Mouse (Mus musculus) megakaryocyte, embryonic 14.5 days (primary cell): ENCODE data around the gene Vat1l. TPM values are rescaled to one million over a fixed set of nuclear protein-coding genes. Genes with fewer than 3 reads are reported as not detected.

Experiments
- H3K27me3 ChIP-seq: replicated peaks from 2 replicates; pipeline ENCODE3; 2012; ENCODE audit warnings: inconsistent platforms
- H3K36me3 ChIP-seq: replicated peaks from 2 replicates; pipeline ENCODE3; 2012; ENCODE audit warnings: low read length, inconsistent platforms, mixed read lengths
- H3K4me1 ChIP-seq: 2 replicates; pipeline ENCODE4 v1.6.1; 2012; ENCODE audit warnings: inconsistent platforms
- H3K4me3 ChIP-seq: replicated peaks from 2 replicates; pipeline ENCODE3; 2012; ENCODE audit warnings: moderate library complexity, mild to moderate bottlenecking, inconsistent platforms
- H3K9me3 ChIP-seq: 2 replicates; pipeline ENCODE4 v1.6.1; 2012; ENCODE audit warnings: inconsistent platforms
- FLI1 ChIP-seq: IDR thresholded peaks from 2 replicates; pipeline ENCODE4 v1.6.1; 2012; ENCODE audit warnings: low read length, inconsistent platforms, mixed read lengths
- GATA1 ChIP-seq: IDR thresholded peaks from 3 replicates; pipeline ENCODE4 v1.6.1; 2012; ENCODE audit warnings: mixed read lengths, low read length, inconsistent platforms, borderline replicate concordance
- polyA plus RNA-seq: library from polyadenylated mRNA; stranded (reverse); fragments of >175 nt; gene quantifications from 2 replicates; pipeline ENCODE4 v1.2.3, GENCODE M21; 2012; ENCODE audit warnings: low replicate concordance; ENCODE audit not compliant: insufficient read depth

Vat1l gene
- polyA plus RNA-seq, 1 experiment = 2.3 TPM

DNA sequence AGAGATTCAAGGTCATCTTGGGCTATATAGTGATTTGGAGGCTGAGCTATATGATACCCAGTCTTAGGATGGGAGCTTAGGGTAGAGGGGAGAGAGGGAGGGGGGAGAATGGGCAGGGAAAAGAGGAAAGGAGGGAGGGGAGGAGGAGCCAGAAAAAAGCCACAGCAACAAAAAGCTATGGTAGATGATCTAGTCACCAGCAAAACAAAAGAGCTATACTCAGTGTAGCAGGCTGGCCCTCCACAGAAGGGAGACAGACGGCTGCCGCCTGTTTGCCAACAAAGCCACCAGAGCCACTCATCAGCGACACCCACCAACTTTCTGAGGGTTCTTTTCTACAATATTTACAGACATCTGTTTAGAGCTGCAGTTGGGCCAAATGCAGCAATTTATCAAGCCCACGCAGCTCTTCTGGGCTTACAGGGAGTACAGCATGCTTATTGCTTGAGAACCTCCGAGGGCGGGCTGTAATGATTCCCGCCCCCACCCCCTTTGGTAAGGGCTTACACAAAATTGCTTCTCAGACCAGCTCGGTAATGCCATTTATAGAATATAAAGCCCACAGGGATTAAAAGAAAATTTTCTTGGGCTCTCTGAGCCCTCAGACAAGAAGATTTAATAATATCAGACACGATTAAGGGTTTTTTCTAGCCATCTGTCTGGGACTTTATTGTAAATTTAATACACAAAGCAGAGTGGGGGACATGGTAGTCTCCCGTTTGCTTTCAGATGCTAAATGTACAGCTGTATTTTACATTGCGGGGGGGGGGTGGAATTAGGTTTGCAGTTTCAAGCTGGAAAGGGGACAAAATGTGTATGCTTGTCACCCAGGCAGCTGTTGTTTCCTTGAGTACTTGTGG is 89.7 kb downstream of the Vat1l start:
- H3K36me3 ChIP-seq = no peaks in the 10 kb centered on the region
- peaks cover 14% of the 10 kb centered on the region; the same call in 1 of the 2 replicates for H3K9me3 ChIP-seq
- no peak overlapping the region for H3K4me3 ChIP-seq
- H3K27me3 ChIP-seq = no peaks in the 10 kb centered on the region
- TF ChIP-seq GATA1 (no peak), FLI1 (no peak)
- no peaks in the 10 kb centered on the region for H3K4me1 ChIP-seq

DNA sequence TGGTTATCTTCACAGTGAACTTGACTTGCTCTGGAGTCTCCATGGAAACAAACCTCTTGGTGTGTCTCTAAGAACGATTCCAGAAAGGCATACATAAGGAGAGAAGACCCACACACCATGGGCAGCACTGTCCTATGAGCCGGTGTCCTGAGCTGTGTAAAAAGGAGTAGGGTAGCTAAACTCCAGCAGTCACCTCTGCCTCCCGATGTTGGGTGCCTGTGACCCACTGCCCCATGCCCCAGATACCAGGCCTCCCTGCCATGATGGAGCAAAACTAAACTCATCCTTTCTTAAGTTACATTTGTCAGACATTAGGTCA is 90.3 kb downstream of the Vat1l start:
- Histone ChIP-seq H3K36me3 (no peaks in the 10 kb centered on the region), H3K4me1 (no peaks in the 10 kb centered on the region), H3K27me3 (no peaks in the 10 kb centered on the region), H3K4me3 (no peak overlapping the region), H3K9me3 (peaks cover 14% of the 10 kb centered on the region; the same call in 1 of the 2 replicates)
- TF ChIP-seq GATA1 = no peak
- no peak for TF ChIP-seq FLI1

- TF ChIP-seq GATA1 (no peak), FLI1 (no peak)
- peaks cover 11% of the 10 kb centered on the region; the same call in 1 of the 2 replicates for H3K9me3 ChIP-seq
- H3K4me1 ChIP-seq = no peaks in the 10 kb centered on the region
- H3K4me3 ChIP-seq = no peak overlapping the region
- no peaks in the 10 kb centered on the region for H3K36me3 ChIP-seq
- no peaks in the 10 kb centered on the region for H3K27me3 ChIP-seq
Measured at GRCm38 (mm10) chr8:114298253-114298652, 92.8 kb downstream of the Vat1l start.

DNA sequence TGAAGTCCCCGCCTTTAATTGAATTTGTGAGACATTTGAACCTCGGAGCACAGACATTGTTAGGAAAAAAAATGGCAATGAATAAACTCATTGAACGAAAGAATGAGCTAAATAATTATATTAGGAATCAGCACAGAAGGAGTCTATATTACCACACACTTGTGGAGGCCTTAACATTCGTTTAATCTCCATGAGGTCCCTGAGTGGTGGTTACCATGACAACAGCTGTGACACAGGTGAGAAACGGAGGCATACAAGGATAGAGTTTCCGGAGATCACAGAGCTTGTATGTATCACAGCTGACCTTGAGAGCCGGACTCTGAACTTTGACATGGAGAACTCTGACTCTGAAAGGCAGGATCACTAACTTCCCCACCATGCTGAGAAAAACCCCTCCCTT is 94.7 kb downstream of the Vat1l start:
- Histone ChIP-seq H3K4me1 (no peaks in the 10 kb centered on the region), H3K4me3 (no peak overlapping the region), H3K36me3 (no peaks in the 10 kb centered on the region), H3K9me3 (peaks cover 11% of the 10 kb centered on the region; the same call in 1 of the 2 replicates), H3K27me3 (no peaks in the 10 kb centered on the region)
- TF ChIP-seq GATA1 (no peak), FLI1 (no peak)

GRCm38 (mm10) chr8:114306296-114306695 is 100.9 kb downstream of the Vat1l start:
- no peaks in the 10 kb centered on the region for H3K36me3 ChIP-seq
- H3K4me3 ChIP-seq = no peak overlapping the region
- H3K27me3 ChIP-seq = no peaks in the 10 kb centered on the region
- no peaks in the 10 kb centered on the region for H3K4me1 ChIP-seq
- TF ChIP-seq GATA1 (no peak), FLI1 (no peak)
- H3K9me3 ChIP-seq = peaks cover 5% of the 10 kb centered on the region; the same call in 1 of the 2 replicates

DNA sequence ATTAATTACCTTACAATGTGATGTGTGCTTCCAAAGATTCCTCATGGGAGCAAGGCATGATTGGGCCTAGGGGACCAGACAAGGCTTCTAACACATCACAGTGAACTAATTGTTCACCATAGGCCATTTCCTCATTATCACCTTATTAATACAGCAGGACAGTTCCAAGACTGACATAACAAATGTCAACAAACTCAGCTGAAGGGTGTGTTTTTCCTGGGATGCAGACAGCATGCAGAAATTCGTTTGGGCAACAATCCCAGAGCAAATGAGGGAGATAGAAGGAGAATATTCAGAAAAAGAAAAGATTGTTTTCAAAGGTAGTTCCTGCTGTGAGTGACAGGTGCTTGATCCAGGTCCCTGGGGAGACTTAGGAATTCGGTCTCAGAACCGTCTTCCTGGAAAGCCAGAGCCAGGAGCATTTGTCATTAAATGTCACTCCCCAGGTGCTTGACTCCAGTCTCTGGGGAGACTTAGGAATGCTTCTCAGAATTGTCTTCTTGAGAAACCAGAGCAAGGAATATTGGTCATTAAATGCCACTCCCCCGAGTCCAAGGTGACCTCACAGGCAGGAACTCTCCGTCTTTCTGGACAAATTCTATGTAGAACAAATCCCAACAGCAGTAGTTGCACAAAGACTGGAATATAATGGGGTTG is 109.4 kb downstream of the Vat1l start:
- Histone ChIP-seq H3K36me3 (no peaks in the 10 kb centered on the region), H3K4me3 (no peak overlapping the region), H3K9me3 (peaks cover 14% of the 10 kb centered on the region), H3K4me1 (no peaks in the 10 kb centered on the region), H3K27me3 (no peaks in the 10 kb centered on the region)
- no peak for TF ChIP-seq GATA1
- TF ChIP-seq FLI1 = no peak

GRCm38 (mm10) chr8:114318161-114318560 is 112.7 kb downstream of the Vat1l start:
- H3K36me3 ChIP-seq = no peaks in the 10 kb centered on the region
- H3K27me3 ChIP-seq = no peaks in the 10 kb centered on the region
- TF ChIP-seq FLI1 (no peak), GATA1 (no peak)
- H3K9me3 ChIP-seq = peaks cover 6% of the 10 kb centered on the region
- no peak overlapping the region for H3K4me3 ChIP-seq
- no peaks in the 10 kb centered on the region for H3K4me1 ChIP-seq

- Histone ChIP-seq H3K4me3 (no peak overlapping the region), H3K27me3 (no peaks in the 10 kb centered on the region), H3K36me3 (no peaks in the 10 kb centered on the region), H3K4me1 (no peaks in the 10 kb centered on the region), H3K9me3 (peaks cover 8% of the 10 kb centered on the region)
- TF ChIP-seq GATA1 (no peak), FLI1 (no peak)
Measured at GRCm38 (mm10) chr8:114322096-114322495, 116.7 kb downstream of the Vat1l start.

GRCm38 (mm10) chr8:114331928-114332327 is 126.5 kb downstream of the Vat1l start:
- no peak for TF ChIP-seq FLI1
- TF ChIP-seq GATA1 = no peak
- no peak overlapping the region for H3K4me3 ChIP-seq
- H3K27me3 ChIP-seq = no peaks in the 10 kb centered on the region
- H3K36me3 ChIP-seq = no peaks in the 10 kb centered on the region
- no peaks in the 10 kb centered on the region for H3K4me1 ChIP-seq
- peaks cover 18% of the 10 kb centered on the region for H3K9me3 ChIP-seq

DNA sequence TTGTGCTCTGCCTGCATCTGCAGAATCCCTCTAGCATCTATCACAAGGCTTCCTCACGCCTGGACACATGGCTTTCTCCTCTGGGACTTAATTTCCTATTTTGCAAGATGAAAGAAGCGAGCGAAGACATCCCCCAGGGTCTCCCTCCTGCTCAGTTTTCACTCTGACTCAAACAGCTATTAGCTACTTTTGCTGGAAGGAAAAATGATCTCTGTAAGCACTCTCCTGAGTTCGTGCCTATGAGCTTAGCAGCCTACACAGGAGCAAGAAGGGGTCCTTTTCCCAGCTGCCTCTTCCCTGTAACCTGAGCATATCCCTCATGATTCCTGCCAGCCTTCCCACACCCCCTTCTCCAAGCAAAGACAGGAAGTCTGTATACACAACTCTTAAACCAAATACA is 127.5 kb downstream of the Vat1l start:
- TF ChIP-seq GATA1 (no peak), FLI1 (no peak)
- H3K27me3 ChIP-seq = no peaks in the 10 kb centered on the region
- H3K9me3 ChIP-seq = peaks cover 18% of the 10 kb centered on the region
- H3K4me1 ChIP-seq = no peaks in the 10 kb centered on the region
- H3K36me3 ChIP-seq = no peaks in the 10 kb centered on the region
- H3K4me3 ChIP-seq = no peak overlapping the region
